Mouse (Mus musculus) monocyte, adult 59 days (primary cell): ENCODE data around the gene Rnf135. TPM values are rescaled to one million over a fixed set of nuclear protein-coding genes. Genes with fewer than 3 reads are reported as not detected.

Experiments used
- total RNA-seq, 2 experiments: library from RNA; stranded (reverse); gene quantifications; one replicate each; pipeline ENCODE4 v1.2.4; 2023

Gene Rnf135
- 10 to 100 TPM in 1 of 2 experiments, 1 to 10 TPM in 1; 9.9 to 11.4 TPM for total RNA-seq

GRCm38 (mm10) chr11:80183705-80184255 lies at the start of gene Rnf135:
Gene Rnf135 (plus strand): TSS chr11:80183851.

DNA sequence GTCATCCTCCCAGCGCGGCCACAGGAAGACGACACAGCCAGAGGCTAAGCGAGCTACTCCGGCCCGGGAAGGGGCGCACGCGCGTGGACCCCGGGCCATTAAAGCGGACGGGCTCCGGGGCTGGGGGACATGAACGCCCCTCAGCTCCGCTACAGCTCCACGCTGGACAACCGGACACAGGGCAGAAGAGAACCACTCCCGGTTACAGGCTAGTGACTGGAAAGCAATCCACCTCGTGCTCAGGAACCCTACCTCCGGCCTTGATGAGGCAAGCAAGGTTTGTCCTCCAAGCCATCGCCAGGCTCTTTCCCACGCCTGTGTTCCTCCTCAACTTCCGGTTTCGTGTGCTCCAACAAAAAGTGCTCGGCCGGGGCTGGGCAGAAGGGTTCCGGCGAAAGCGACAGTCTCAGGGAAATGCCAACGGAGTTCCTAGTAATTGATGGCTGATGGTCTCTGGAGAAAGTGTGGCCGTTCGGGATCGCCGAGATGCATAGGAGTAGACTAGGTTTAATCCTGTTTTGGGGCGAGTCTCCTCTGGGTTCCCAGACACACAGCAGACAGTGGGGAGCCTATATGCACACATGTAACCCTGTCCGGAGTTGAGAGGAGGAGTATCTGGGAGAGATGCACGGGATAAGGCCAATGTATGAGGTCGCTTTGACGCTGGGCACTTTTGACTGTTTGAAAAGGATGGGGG lies 41.7 kb upstream of the Rnf135 start, which contains the start of gene Tefm:
Gene Tefm, minus strand, starts transcription at position 351 of the 697 bp plus-strand sequence.

DNA sequence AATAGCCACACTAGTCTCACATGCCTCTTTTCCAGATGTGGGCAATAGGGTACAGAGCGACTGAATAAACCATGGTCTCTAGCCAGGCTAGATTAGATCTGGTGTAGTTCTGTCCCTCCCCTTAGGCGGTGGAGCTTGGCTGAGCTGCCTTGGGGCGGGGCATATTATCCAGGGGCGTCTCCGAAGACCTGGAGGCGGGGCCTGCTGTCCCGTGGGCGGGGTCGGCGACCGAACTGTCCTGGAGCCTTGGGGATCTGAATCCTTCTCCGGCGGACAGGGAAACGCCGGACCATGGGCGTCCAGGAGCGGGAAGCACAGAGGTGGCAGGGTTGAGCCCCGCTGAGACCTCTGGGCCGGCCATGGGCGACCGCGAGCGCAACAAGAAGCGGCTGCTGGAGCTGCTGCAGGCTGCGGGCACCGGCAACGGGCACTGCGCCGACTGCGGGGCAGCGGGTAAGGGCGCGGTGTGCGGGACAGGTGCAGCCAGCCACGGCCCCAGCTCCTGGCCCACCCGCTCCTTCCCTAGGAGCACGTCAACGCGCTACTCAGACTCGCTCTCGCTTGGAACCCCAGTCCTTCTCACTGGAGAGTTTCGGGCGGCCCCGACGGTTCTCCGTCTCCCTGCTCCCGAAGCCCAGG lies 29.7 kb upstream of the Rnf135 start, which contains the start of gene Adap2:
Gene Adap2, plus strand, starts transcription at position 249 of the 639 bp plus-strand sequence.

DNA sequence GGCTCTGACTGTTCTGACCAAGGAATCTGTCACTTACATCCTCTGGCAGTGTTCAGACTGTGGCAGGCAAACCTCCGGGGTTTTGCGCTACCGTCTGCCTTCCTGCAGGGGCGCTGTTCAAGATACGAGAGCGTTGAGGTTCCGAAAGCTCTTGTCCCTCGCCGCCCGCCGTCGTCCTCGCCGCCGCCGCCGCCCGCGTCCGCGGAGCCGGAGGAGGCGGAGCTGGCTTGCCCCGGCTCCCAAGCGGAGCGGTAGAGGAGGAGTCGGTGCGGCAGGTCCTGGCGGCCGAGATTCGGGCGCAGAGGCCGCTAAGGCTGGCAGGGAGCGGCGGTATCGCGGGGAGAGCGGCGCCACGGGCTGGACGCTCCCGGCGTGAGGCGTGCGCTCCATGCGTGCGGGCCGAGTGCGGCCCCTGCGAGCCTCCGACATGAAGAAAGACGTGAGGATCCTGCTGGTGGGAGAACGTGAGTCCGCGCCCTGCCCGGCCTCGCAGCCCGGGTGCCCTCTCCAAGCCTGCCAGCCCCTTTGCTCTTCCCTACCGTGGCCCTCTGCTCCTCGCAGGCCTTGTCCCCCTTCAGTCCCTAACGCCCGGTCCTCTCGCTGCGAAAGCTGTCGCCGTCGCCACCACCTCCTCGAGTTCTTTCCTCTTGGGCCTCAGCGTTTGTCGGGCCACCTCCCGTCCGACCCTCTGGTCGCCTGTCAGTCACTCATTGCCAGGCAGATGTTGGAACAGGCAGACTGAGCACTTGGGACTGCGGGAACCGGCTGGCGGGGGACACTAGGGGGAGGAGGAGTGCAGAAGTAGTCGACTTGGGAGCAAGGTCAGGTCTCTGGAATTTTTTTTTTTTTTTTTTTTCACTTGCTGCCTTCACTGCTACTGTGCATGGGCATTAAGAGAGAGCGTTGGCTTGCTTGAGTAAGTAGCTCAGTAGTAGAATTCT lies 25.5 kb downstream of the Rnf135 start, which contains the start of gene Rhot1:
Gene Rhot1, plus strand, starts transcription at position 160 of the 941 bp plus-strand sequence.

Other genes starting within 250 kb of the Rnf135 start
- gene Utp6, start 221.5 kb upstream of the Rnf135 start, total RNA-seq: 10 to 100 TPM; 23.5 to 29.7 TPM
- gene Suz12, start 190.7 kb upstream of the Rnf135 start, total RNA-seq: 10 to 100 TPM; 37.9 to 38.9 TPM
- 100 to 1,000 TPM; 107 to 112 TPM for gene Crlf3, start 102.9 kb upstream of the Rnf135 start, total RNA-seq
- 1 to 10 TPM; 2.8 to 3.5 TPM for gene Atad5, start 94.5 kb upstream of the Rnf135 start, total RNA-seq
- 1 to 10 TPM; 5.6 to 7.3 TPM for gene Tefm, start 41.7 kb upstream of the Rnf135 start, total RNA-seq
- gene Adap2, start 29.7 kb upstream of the Rnf135 start, total RNA-seq: 10 to 100 TPM; 53.1 to 68.0 TPM
- gene Rhot1, start 25.2 kb downstream of the Rnf135 start, total RNA-seq: 10 to 100 TPM; 39.2 to 41.1 TPM
- gene Rhbdl3, start 117.1 kb downstream of the Rnf135 start, total RNA-seq: under 1 TPM; 0.49 to 0.66 TPM
- 1 to 10 TPM; 5.4 to 9.4 TPM for gene 5730455P16Rik, start 194.2 kb downstream of the Rnf135 start, total RNA-seq
- gene Zfp207, start 199.4 kb downstream of the Rnf135 start, total RNA-seq: 100 to 1,000 TPM; 166 to 174 TPM
- 10 to 100 TPM; 66.1 to 91.6 TPM for gene Psmd11, start 244.8 kb downstream of the Rnf135 start, total RNA-seq